Mouse (Mus musculus) MEL (cell line): ENCODE results near the gene Prkar1b. TPM values are rescaled to one million over a fixed set of nuclear protein-coding genes. Genes with fewer than 3 reads are reported as not detected.

Experiments
- DNase-seq: peaks from one replicate; pipeline ENCODE4 v3.0.0; 2011; ENCODE audit warnings: low read depth, low spot score
- H3K27ac ChIP-seq: 2 replicates; pipeline ENCODE4 v1.5.1; 2012; ENCODE audit warnings: low read depth, mild to moderate bottlenecking, control low read depth, low read length, moderate library complexity; ENCODE audit not compliant: control insufficient read depth
- H3K27me3 ChIP-seq, 2 experiments: fragments of 150-350 bp in 1 of 2; sonication (generic) in 1 of 2; 2 replicates each; pipeline ENCODE4 v1.6.1; 2012; ENCODE audit warnings: low read length in 2 of 2, mild to moderate bottlenecking in 2 of 2, improper control_type of control experiment in 1 of 2, moderate library complexity in 1 of 2; ENCODE audit not compliant: insufficient read depth in 2 of 2, control insufficient read depth in 1 of 2
- H3K36me3 ChIP-seq, 2 experiments: 2 replicates each; pipeline ENCODE4 v1.6.1; 2012 to 2014; ENCODE audit warnings: low read length in 2 of 2, improper control_type of control experiment in 1 of 2, inconsistent platforms in 1 of 2, mild to moderate bottlenecking in 1 of 2; ENCODE audit not compliant: insufficient read depth in 2 of 2, control insufficient read depth in 1 of 2
- H3K4me1 ChIP-seq, 2 experiments: fragments of 150-350 bp in 1 of 2; sonication (generic) in 1 of 2; 2 replicates each; pipeline ENCODE4 v1.6.1; 2012; ENCODE audit warnings: low read length in 2 of 2, improper control_type of control experiment in 1 of 2, mild to moderate bottlenecking in 1 of 2; ENCODE audit not compliant: insufficient read depth in 2 of 2, control insufficient read depth in 1 of 2
- H3K4me3 ChIP-seq, 2 experiments: fragments of 150-350 bp in 1 of 2; sonication (generic) in 1 of 2; 2 replicates each; pipeline ENCODE4 v1.5.1; 2012; ENCODE audit warnings: low read depth in 2 of 2, low read length in 2 of 2, mild to moderate bottlenecking in 2 of 2, moderate library complexity in 2 of 2, control low read depth in 1 of 2, improper control_type of control experiment in 1 of 2; ENCODE audit not compliant: control insufficient read depth in 1 of 2, insufficient read depth in 1 of 2
- H3K79me2 ChIP-seq: 2 replicates; pipeline ENCODE4 v1.6.1; 2012; ENCODE audit warnings: mild to moderate bottlenecking, low read length, moderate library complexity; ENCODE audit not compliant: control insufficient read depth, poor library complexity, insufficient read depth
- H3K9ac ChIP-seq: 2 replicates; pipeline ENCODE4 v1.6.1; 2012; ENCODE audit warnings: low read depth, mild to moderate bottlenecking, control low read depth, low read length, moderate library complexity; ENCODE audit not compliant: control insufficient read depth, poor library complexity, severe bottlenecking
- H3K9me3 ChIP-seq: fragments of 150-350 bp; sonication (generic); replicated peaks from 2 replicates; pipeline ENCODE4 v1.6.1; 2012; ENCODE audit warnings: mild to moderate bottlenecking, low read length, improper control_type of control experiment, moderate library complexity; ENCODE audit not compliant: insufficient read depth
- BHLHE40 ChIP-seq: IDR thresholded peaks from 2 replicates; pipeline ENCODE4 v1.6.1; 2012; ENCODE audit warnings: low read depth, mild to moderate bottlenecking, inconsistent platforms, low read length, improper control_type of control experiment, borderline replicate concordance
- CHD1 ChIP-seq: IDR thresholded peaks from 2 replicates; pipeline ENCODE4 v1.6.1; 2012; ENCODE audit warnings: low read depth, mild to moderate bottlenecking, inconsistent platforms, low read length, improper control_type of control experiment
- EP300 ChIP-seq, 2 experiments: IDR thresholded peaks; 2 replicates each; pipeline ENCODE4 v1.6.1; 2011; ENCODE audit warnings: improper control_type of control experiment in 2 of 2, low read length in 2 of 2, low read depth in 1 of 2, mild to moderate bottlenecking in 1 of 2
- GABPA ChIP-seq: IDR thresholded peaks from 2 replicates; pipeline ENCODE4 v1.6.1; 2012; ENCODE audit warnings: low read depth, mild to moderate bottlenecking, inconsistent platforms, low read length, improper control_type of control experiment, moderate library complexity
- MAFK ChIP-seq: IDR thresholded peaks from 2 replicates; pipeline ENCODE4 v1.6.1; 2011; ENCODE audit warnings: low read depth, mild to moderate bottlenecking, low read length, improper control_type of control experiment, borderline replicate concordance
- MAX ChIP-seq: IDR thresholded peaks from 2 replicates; pipeline ENCODE4 v1.6.1; 2011; ENCODE audit warnings: low read length, improper control_type of control experiment
- MXI1 ChIP-seq: IDR thresholded peaks from 2 replicates; pipeline ENCODE4 v1.6.1; 2011; ENCODE audit warnings: mild to moderate bottlenecking, low read depth, low read length, improper control_type of control experiment
- NRF1 ChIP-seq: IDR thresholded peaks from 2 replicates; pipeline ENCODE4 v1.6.1; 2014; ENCODE audit warnings: low read depth, mild to moderate bottlenecking, inconsistent platforms, low read length, improper control_type of control experiment, moderate library complexity; ENCODE audit not compliant: poor library complexity, insufficient read depth, severe bottlenecking
- POLR2A ChIP-seq, 2 experiments: IDR thresholded peaks; 2 replicates each; pipeline ENCODE4 v1.6.1; 2011 to 2012; ENCODE audit warnings: low read length in 2 of 2, mild to moderate bottlenecking in 2 of 2, control low read depth in 1 of 2, improper control_type of control experiment in 1 of 2, low read depth in 1 of 2, moderate library complexity in 1 of 2; ENCODE audit not compliant: control insufficient read depth in 1 of 2, insufficient read depth in 1 of 2, poor library complexity in 1 of 2
- POLR2AphosphoS5 ChIP-seq: IDR thresholded peaks from 2 replicates; pipeline ENCODE4 v1.6.1; 2012; ENCODE audit warnings: low read depth, borderline replicate concordance, mild to moderate bottlenecking, inconsistent platforms, low read length, moderate library complexity, mixed read lengths
- RCOR1 ChIP-seq: IDR thresholded peaks from 2 replicates; pipeline ENCODE4 v1.6.1; 2012; ENCODE audit warnings: low read depth, mild to moderate bottlenecking, inconsistent platforms, low read length, improper control_type of control experiment
- SIN3A ChIP-seq: IDR thresholded peaks from 2 replicates; pipeline ENCODE4 v1.6.1; 2012; ENCODE audit warnings: low read length, improper control_type of control experiment, inconsistent platforms
- TBP ChIP-seq: IDR thresholded peaks from 2 replicates; pipeline ENCODE4 v1.8.0; 2011; ENCODE audit warnings: low read depth, low read length, improper control_type of control experiment
- TCF12 ChIP-seq: IDR thresholded peaks from 2 replicates; pipeline ENCODE4 v1.6.1; 2014; ENCODE audit warnings: low read depth, mild to moderate bottlenecking, inconsistent platforms, low read length, improper control_type of control experiment, moderate library complexity
- USF1 ChIP-seq: IDR thresholded peaks from 2 replicates; pipeline ENCODE4 v1.6.1; 2014; ENCODE audit warnings: low read depth, mild to moderate bottlenecking, inconsistent platforms, low read length, improper control_type of control experiment, moderate library complexity
- USF2 ChIP-seq, 2 experiments: IDR thresholded peaks; 2 replicates each; pipeline ENCODE4 v1.6.1; 2011 to 2012; ENCODE audit warnings: improper control_type of control experiment in 2 of 2, low read length in 2 of 2, borderline replicate concordance in 1 of 2, inconsistent platforms in 1 of 2, low read depth in 1 of 2, mild to moderate bottlenecking in 1 of 2; ENCODE audit not compliant: insufficient read depth in 1 of 2
- ZC3H11A ChIP-seq: IDR thresholded peaks from 2 replicates; pipeline ENCODE4 v1.6.1; 2012; ENCODE audit warnings: low read depth, mild to moderate bottlenecking, inconsistent platforms, low read length, improper control_type of control experiment
- ZKSCAN1 ChIP-seq: IDR thresholded peaks from 2 replicates; pipeline ENCODE4 v1.6.1; 2012; ENCODE audit warnings: low read depth, mild to moderate bottlenecking, inconsistent platforms, low read length, improper control_type of control experiment, moderate library complexity
- ZMIZ1 ChIP-seq: IDR thresholded peaks from 2 replicates; pipeline ENCODE4 v1.6.1; 2012; ENCODE audit warnings: low read depth, mild to moderate bottlenecking, inconsistent platforms, low read length, improper control_type of control experiment, moderate library complexity
- polyA plus RNA-seq, 2 experiments: library from polyadenylated mRNA; stranded (reverse) in 1 of 2; unstranded in 1 of 2; fragments of >175 nt in 1 of 2; fragments of >200 nt in 1 of 2; gene quantifications; 2 replicates each; pipeline versions ENCODE4 v1.2.1 to v1.2.4; 2012; ENCODE audit warnings: low replicate concordance in 2 of 2, low read depth in 1 of 2; ENCODE audit not compliant: insufficient read length in 2 of 2, insufficient read depth in 1 of 2, missing spikeins in 1 of 2
- total RNA-seq: library from RNA; depleted of rRNA; stranded (reverse); fragments of 300-350 nt; gene quantifications from 2 replicates; pipeline ENCODE4 v1.2.3, GENCODE M21; 2012

The Prkar1b gene
- total and polyA plus RNA-seq, 3 experiments, result not detected

DNA sequence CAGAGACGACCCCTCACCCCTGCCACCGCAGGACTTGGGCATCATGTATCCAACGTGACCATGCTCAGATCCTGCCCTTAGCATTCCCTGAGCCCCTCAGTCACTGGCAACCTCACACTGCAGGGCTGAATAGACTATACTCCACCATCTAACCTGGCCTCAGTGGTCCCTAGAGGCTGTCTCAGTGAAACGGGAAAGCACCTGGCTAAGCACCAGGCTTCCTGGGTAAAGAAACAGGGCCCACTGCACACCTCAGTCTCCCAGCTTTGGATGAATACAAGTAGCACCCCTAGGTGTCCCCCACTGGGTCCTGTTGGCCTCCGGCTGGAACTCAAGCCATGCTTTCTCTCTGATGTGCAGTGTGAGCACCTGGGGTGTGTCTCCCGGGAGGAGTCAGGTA lies 176.3 kb downstream of the Prkar1b start:
- no peak for DNase-seq
- TF ChIP-seq GABPA (no peak), NRF1 (no peak), MXI1 (no peak), MAFK (no peak), POLR2AphosphoS5 (no peak), RCOR1 (no peak), POLR2A (IDR thresholded peaks at IDR 0.05; ENCODE audit: control insufficient read depth in 1 of 2, insufficient read depth in 1 of 2, low read depth in 1 of 2, low read length in 2 of 2, poor library complexity in 1 of 2) (no peak), EP300 (IDR thresholded peaks at IDR 0.05; ENCODE audit: low read depth in 1 of 2, low read length in 2 of 2) (no peak), ZC3H11A (no peak), SIN3A (no peak), ZKSCAN1 (no peak)
- TF ChIP-seq, all 39 proteins: peak for 0
- no peak overlapping the region for H3K27ac ChIP-seq
- H3K36me3 ChIP-seq, result no peaks in the 10 kb centered on the region
- no peak overlapping the region for H3K4me3 ChIP-seq
- no peaks in the 10 kb centered on the region for H3K27me3 ChIP-seq
- no peaks in the 10 kb centered on the region for H3K4me1 ChIP-seq
- H3K9me3 ChIP-seq, result no peaks in the 10 kb centered on the region
- H3K79me2 ChIP-seq, result no peaks in the 10 kb centered on the region
- no peak overlapping the region for H3K9ac ChIP-seq

DNA sequence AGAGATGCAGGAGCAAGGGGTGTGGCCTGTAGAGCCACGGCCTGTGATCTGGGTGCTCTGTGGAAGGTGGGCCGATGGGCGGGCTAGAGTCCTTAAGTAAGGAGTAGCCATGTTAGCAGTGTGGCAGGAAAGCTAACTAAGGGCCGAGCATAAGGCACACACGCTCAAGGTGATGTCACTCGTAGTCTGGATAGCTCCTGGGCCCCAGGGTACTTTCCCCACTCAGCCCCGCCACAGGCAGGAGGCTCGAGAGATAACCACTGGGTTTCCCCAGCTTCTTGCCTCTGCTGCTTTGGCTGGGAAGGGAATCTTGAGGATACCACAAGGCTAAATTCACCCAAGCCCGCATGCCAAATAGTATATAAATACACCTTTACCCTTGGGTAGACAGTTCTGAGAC lies 178.4 kb downstream of the Prkar1b start:
- no peaks in the 10 kb centered on the region for H3K4me1 ChIP-seq

More for the DNA sequence above, 178.4 kb downstream of the Prkar1b start:
- no peak overlapping the region for H3K27ac ChIP-seq
- no peak overlapping the region for H3K4me3 ChIP-seq
- H3K79me2 ChIP-seq, result no peaks in the 10 kb centered on the region
- H3K9ac ChIP-seq, result no peak overlapping the region
- H3K27me3 ChIP-seq, result no peaks in the 10 kb centered on the region
- no peak for DNase-seq
- no peaks in the 10 kb centered on the region for H3K36me3 ChIP-seq
- H3K9me3 ChIP-seq, result no peaks in the 10 kb centered on the region
- no peak for TF ChIP-seq BHLHE40
- no peak for TF ChIP-seq CHD1
- TF ChIP-seq EP300 (IDR thresholded peaks at IDR 0.05; ENCODE audit: low read depth in 1 of 2, low read length in 2 of 2), result no peak
- TF ChIP-seq SIN3A, result no peak
- no peak for TF ChIP-seq ZKSCAN1
- no peak for TF ChIP-seq TCF12
- no peak for TF ChIP-seq ZMIZ1
- TF ChIP-seq USF2 (IDR thresholded peaks at IDR 0.05; ENCODE audit: borderline replicate concordance in 1 of 2, insufficient read depth in 1 of 2, low read depth in 1 of 2, low read length in 2 of 2), result no peak
- no peak for TF ChIP-seq POLR2A (IDR thresholded peaks at IDR 0.05; ENCODE audit: control insufficient read depth in 1 of 2, insufficient read depth in 1 of 2, low read depth in 1 of 2, low read length in 2 of 2, poor library complexity in 1 of 2)
- TF ChIP-seq TBP, result no peak
- no peak for TF ChIP-seq GABPA
- TF ChIP-seq MAX, result no peak
- TF ChIP-seq USF1, result no peak
- no peak for TF ChIP-seq MXI1
- TF ChIP-seq, all 39 proteins: peak for 0
